Mouse (Mus musculus) neural tube, embryonic 10.5 days (tissue): ENCODE measurements around the gene Pou1f1.

Source experiments
- DNase-seq: peaks from one replicate; pipeline ENCODE4 v3.0.0-alpha.2; 2017; ENCODE audit warnings: low spot score; ENCODE audit errors: extremely low spot score

The Pou1f1 gene

DNA sequence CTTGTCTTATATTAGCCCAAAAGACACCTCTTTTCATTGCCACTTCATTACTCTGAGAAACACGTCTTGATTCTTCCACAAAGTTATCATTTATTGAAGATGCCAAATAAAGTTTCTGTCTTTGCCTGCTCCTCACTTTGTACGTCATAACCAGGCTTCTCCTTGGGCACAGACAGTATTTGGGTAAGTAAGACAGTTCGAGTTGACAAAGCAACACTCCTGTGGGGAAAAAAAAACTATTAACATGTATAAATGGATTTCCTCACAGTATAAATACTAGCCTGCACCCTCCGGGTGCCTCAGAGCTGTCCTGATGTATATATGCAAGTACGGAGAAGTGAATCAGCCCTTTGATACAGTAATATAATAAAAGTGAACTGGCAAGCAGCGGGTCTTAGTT is at the start of gene Pou1f1:
Gene Pou1f1 (plus strand): TSS at position 301 of the 400 bp plus-strand sequence.
- no peak for DNase-seq

DNA sequence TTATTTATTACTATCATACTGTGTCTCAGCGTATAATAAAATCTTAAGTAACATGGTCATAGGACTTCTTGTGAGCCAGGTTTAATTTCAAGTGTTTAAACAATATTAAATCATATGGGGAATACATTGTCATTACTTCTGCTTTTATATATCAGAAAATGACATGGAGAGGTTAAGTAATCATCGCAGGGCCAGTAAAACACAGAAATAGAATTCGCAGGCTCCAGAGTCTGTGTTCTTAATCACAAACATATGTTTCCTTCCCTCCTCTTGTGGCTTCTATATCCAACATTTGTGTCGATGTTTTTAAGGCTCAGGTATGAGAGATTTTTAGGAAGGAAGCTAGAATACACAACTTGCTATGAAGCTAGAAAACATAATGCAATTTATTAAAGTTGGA is 49.7 kb upstream of the Pou1f1 start:
- no peak for DNase-seq

DNA sequence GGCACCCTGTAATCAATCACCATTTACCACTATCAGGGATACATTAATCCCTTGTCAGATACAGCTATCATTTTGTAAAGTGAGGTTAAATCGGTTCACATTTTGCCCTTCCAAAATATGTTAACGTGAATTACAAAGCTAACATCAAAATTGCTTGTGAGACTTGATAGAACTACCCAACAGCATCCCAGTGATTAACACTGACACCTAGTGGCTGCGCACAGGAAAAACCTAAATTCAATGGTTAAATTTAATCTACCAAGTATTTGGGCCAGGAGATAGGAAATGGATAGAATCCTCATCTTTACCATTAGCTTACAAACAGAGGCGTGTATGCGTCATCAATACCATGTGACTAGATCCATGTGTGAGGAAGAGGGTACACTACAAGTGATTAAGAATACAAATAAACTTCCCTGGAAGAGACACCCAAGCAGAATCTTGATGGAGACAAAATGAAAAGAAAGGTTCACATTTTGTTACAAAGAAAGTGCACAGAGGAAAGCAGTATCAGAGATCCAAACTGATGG is 47.8 kb upstream of the Pou1f1 start:
- DNase-seq = no peak

DNA sequence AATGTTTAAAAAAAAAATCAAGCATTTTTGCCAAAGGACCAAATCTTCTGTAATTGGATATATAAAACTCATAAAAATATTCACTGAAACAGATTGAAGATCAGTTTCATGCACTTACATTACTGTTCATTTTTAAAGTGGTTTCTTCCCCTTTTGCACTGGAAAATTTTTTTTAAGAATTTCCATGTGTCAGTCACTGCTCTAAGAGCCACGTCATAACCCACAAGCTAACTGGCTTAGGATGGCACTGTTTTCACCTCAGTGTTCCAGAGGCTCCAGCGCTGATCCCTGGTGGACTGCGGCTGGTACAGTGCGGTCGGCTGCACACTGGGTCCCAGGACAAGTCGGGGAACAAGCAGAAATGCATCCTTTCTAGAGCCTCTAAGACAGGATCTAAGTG is 34.6 kb upstream of the Pou1f1 start:
- no peak for DNase-seq

DNA sequence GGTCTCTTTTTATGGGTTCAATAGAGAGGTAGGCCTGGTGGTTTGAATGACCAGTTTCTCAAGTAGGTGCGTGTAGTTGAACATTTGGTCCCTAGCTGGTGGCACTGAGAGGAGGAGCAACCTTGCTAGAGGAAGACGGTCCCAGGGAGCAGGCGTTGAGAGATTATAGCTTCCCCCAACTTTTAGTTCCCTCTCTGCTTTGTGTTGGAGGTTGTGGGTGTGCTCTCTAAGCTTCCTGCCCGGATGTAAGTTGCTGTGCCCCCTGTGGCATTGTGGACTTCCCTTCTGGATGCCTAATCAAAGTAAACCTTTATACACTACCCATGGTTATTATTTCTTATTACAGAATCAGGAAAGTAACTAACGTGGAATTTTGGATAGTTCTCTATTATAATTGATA is 24.3 kb upstream of the Pou1f1 start:
- no peak for DNase-seq

DNA sequence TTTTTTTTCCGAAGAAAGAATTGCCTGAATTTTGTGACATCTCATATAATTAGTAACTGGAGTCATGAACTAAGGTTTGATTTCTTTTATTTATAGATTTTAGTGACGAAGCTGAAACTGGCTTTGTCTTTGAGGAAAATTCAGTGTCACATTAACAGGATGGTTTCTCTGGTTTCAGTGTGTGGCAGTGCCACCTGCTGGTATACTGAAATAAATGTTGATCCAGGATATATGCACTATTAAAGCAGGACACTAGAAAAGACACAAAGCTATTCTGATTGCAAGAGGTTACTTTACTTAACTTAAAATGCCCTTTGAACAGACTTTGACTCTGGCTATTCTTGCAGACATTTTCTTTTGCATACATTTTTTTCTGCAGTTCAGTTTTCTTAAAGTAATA is 23.3 kb upstream of the Pou1f1 start:
- DNase-seq = no peak

DNA sequence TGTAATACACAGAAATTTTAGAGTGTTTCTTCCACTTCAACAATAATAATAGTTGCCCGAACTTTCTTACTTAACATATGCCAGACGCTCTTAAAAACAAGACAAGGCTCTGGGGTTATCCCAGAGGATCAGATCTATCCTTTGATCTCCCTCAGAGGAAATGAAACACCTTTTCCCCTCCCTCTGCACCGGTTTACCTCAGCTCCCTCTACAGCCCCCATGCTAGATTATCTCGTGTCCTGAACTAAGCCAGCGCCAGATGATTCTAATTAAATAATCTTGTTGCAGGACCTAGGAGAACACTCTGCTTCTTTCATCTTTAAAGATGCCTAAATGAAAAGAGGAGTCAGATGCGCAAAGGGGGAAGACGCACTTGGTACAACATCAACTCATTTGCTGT is 6.1 kb upstream of the Pou1f1 start:
- no peak for DNase-seq

DNA sequence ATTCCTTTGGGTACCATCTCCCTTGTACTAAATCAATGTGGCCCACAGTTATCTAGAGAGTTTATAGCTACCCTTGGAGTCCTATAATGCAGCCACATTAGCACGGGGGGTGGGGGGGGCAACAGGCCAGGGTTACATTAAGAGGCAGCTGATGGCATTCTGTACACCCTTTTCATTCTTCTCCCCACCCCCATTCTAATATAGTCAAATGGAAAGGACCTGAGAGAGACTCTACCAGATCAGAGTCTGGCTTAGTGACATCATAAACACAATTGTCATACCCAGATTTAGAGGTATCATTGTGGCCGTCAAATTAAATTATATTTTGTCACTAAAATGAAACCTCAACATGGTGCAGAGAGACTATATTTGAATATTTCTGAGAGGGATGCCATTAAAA is 5.7 kb downstream of the Pou1f1 start:
- no peak for DNase-seq

DNA sequence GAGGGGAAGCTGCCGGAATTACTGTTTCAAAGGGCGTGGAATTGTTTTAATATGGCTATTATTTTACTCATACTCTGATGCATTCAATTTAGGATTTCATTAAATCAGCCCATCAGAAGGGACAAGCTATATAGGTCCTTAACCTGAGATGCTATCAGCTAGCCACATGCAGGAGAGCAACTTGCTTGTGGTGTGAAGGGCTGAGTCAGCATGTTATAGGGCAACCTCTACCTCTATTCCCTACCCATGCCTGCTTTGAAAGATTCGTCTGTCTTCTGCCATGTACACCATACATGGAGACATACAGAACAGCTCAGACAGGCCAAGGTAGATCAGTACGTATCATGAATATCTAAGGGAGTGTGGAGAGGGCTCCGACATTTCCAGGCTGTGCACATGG is 6.4 kb downstream of the Pou1f1 start:
- no peak for DNase-seq

DNA sequence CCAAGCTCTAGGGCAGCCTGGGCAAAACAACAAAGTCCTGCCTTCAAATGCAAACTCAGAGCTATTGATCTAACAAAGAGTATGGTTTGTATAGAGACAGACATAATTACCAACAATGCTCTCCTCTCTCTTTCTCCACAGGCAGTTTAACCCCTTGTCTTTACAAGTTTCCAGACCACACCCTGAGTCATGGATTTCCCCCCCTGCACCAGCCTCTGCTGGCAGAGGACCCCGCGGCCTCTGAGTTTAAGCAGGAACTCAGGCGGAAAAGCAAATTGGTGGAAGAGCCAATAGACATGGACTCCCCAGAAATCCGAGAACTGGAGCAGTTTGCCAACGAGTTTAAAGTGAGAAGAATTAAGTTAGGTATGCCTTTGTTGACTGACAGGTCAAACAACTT is 9.3 kb downstream of the Pou1f1 start:
- no peak for DNase-seq

DNA sequence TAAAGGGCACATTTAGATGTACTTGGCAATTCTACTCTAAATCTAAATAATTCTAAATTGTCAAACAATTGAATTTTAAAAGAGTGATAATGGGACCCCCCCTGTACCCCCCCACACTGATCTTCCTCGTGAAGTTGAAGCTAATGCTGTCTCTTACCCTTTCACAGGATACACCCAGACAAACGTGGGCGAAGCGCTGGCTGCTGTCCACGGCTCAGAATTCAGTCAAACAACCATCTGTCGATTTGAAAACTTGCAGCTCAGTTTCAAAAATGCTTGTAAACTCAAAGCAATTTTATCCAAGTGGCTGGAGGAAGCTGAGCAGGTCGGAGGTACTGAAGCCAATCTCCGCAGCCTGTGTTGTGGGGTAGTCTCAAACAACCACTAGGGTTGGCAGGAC is 11.4 kb downstream of the Pou1f1 start:
- no peak for DNase-seq

DNA sequence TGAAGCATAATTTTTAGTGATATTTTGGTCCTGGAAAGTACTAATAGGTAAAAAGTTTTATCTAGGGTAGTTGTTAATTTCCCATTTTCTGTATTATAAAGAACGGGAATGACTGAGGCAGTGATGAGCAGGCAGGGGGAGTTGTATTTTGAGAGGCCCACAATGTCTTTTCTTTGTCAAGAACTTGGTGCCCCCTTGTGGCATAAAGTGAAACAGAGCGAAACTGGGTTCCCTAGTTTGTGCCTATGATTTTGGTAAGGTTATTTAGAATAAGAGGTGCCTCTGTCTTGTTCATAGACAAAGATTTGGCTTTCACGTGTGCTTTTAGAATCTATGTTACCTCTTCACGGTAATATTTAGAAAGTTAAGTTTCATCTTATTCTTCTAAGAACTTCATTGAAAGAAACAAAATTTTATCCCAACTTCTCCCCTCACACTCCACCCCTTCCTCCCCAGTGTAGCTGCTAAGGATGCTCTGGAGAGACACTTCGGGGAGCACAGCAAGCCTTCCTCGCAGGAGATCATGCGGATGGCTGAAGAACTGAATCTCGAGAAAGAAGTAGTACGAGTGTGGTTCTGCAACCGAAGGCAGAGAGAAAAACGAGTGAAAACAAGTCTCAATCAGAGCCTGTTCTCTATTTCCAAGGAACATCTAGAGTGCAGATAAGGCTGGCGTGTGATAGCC is 13.1 kb downstream of the Pou1f1 start:
- peak; percentile 30 for DNase-seq

DNA sequence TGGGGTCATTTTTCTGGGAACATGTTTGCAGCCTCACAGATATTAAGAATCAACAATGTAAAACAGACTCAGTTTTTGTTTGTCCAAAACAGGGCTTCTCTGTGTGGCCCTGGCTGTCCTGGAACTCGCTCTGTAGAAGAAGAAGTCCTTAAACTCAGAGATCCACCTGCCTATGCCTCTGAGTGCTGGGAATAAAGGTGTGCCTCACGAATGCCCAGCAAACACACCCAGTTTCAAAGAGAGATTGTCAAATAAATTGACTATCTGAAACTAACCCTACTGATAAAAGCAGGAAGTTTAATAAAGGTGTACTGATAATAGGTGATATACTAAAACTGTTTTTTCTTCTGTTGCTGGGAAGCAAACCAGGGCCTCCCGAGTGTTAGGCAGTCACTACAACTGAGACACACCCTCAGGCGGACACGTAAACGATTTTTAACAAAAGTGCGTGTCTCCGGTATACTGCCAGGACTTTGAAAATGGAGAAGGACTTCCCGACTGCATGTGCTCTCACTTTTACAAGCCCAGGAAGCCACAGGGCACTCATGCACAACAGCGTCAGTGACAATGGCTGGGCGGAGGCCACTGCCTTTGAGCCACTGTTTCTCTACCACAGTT is 23.5 kb downstream of the Pou1f1 start:
- DNase-seq = no peak

DNA sequence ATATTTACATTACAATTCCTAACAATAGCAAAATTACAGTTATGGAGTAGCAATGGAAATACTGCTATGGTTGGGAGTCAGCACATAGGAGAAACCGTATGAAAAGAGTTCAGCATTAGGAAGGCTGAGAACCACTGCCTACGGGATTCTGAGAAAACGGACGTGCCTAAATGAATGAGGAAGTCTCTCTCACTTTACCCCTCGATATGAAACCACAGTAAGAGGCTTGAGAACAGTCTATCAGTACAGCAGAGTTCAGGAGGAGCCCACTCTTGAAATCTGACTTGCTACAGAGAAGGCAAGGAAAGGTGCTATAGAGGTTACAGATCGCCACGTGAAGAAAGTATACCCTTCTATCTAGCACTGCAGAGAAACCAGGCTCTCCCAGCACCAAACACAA is 28.6 kb downstream of the Pou1f1 start:
- no peak for DNase-seq

DNA sequence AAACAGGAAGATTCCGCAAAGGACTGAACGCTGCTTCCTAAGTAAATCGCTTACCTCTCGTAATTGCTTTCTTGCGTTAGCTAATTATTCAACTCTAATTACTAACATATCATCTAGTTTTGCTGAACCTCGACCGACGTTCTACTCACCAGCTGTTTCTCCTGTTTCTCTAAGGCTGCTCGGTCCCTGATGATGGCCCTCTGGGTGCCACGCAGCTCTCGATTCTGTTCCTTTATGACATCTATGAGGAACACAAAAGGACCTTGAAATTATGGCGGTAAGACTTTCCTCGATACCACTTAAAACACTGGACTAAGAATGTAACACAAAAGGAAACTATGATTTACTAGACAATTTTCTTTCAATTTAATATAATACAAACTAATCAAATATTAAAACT is 30.5 kb downstream of the Pou1f1 start:
- no peak for DNase-seq

DNA sequence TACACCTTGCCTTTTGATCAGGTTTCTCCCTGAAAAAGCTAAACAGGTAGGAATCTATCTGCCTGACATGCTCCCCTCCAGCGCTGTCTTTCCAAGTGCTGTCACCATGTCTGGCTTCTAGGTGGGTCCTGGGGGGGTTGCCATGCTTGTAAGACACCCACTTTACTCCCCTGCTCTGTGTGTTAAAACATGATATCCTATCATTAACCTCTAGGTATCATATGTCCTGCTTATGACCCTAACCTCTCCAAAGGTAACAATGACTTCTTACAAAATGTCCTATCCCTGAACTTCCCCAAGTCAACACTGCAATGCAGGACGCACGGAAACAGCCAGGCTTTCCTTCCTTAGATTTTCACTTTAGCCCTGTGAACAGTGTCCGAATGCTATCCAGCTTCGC is 34.0 kb downstream of the Pou1f1 start:
- DNase-seq = no peak

DNA sequence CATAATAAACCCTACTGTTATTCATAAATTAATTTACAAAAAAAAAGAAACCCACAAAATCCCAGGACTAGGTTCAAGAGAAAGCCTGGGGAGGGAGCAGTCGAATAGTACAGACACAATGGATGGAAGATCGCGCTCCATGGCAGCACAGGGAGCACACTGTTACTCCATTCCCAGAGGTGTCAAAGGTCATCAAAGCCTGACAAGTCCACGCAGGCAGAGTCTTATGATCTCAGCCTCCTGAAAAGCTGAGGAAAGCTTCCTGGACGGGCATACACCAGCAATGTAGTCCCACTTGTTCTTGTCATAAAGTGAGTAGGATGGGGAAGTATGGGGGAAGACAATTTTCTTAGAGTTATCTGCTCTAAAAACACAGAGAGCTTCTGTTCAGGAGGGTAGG is 37.1 kb downstream of the Pou1f1 start:
- DNase-seq = no peak

DNA sequence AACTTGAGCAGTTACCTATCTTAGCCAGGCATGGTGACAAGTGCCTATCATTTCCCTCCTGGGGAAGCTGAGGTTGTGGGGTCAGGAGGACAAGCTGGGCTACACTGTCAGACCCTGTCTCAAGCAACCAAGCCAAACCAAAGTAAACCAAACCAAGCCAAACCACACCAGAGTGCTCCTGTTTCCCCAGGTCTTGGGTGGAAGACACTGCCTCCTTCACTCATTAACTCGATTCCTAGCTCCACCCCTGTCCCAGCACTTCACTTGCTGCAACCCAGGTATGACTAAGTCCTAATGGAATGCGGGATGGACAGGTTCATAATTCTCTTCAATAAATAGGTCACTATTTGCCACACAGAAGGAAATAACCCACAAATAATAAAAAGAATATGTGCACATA is 39.3 kb downstream of the Pou1f1 start:
- no peak for DNase-seq

DNA sequence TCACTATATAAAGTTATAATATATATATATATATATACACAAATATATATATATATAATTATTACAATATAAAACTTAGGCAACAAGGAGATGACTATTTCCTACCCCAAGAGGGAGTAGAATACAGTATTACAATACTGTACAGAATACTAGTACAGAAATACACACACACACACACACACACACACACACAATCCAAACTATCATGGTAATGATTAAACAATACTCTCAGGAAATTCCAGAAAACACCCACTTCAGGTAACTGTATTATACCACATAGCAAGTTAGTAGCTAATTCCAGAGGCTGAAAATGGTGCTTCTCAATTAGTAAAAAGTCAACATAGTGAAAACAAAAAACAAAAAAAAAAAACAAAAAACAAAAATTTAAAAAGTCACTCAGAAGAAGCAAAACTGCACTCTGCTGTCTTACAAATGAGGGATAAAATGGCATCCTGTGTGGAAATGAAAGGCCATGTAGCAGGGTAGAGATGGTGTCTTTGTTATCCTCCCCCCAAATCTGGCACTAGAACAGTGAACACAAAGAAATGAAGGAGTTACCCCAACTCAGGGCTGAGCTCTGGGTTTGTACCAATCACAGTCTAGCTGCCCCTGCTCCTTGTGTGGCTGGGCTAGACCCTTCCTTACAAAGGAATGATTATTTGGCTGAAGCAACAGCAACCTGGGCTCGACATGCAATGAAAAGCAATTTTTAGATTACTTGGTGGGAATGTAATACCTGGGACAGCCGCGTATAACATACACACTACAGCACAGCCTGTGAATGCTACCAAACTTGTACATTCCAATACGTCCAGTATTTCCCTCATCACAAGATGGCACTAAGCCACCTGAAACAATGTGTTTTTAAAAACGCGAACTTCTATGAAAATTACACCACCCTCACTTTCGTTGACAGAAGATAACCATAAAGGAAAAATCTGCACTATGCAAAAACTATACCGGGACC is 41.0 kb downstream of the Pou1f1 start:
- no peak for DNase-seq

DNA sequence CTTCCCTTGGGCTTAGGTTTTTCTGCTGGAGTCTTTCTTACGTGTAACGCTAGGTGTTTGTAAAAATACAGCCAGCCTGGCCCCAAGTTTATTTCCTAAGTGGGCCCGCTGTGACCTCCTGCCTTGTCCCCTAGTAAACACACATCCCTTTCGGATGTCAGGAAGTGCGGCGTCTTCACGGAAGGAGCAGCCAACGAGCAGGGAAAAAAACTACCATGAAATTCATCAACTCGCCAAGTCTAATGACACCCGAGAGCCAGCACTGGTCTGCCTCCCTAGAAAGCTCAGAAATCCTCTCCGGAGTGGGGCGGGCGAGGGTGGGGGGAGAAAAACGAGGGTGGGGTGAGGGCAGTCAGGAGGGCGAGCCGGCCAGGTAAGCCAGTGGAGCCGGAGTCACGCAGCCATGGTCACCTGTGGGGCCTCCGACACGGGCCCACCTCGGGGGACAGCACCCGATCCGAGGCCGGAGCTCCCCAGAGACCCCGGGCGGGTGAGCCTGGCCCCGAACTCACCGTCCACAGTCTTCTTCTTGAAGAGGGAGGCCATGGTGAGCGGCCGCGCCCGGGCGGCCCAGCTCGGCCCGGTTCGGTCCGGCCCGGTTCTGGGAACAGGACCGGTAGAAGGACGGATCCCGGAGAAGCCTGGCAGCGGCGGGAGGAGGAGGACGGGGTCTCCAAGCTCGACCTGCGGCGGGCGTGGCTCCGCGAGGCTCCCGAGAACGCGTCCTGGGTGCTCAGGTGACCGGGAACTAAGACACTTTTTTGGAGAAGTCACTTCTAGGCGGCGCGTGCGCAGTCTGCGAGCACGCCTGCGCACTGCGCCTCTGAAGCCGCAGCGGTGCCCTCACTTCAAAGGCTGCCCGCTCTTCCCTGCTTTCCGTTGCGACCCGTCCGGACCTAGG is 41.9 kb downstream of the Pou1f1 start, which contains the start of gene Chmp2b:
Gene Chmp2b (minus strand): TSS at position 764 of the 901 bp plus-strand sequence.
- peak; percentile 79 for DNase-seq

DNA sequence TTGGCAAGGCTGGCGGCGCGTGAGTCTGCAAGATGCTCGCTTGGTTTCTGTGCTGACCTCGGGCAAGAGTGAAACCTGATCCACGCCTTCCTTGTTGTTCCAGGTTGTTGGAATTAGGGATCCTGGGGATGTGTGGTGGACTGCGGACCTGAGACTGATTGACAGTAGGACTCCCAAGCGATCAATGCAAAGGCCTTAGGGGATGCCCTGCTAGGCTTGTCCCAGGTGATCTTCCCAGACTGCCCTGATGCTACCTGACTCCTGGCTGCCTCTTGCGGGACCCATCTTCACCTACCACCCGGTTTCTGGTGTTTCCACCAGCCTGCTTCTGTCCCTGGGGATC is 42.5 kb downstream of the Pou1f1 start:
- DNase-seq = no peak
